Mouse (Mus musculus) cerebellum, adult 2 months (tissue): ENCODE measurements at regions not wholly inside any gene's neighbourhood (a gene's known extent, or its start where the extent isn't known, plus 50 kb on each side); places are given as distances from the start of the nearest gene placed in this dataset.
A peak's percentile ranks its signal among the peaks of the same experiment; 100 is the strongest.

Experiments
- DNase-seq, 2 experiments: peaks; one replicate each; pipeline ENCODE4 v3.0.0; 2021
- H3K27ac ChIP-seq: fragments of 200-500 bp; 2 replicates; pipeline ENCODE4 v1.5.1; 2012; ENCODE audit warnings: low read length, control low read depth, inconsistent platforms; ENCODE audit not compliant: insufficient read depth
- H3K27me3 ChIP-seq: fragments of 200-500 bp; 2 replicates; pipeline ENCODE4 v1.6.1; 2012; ENCODE audit warnings: inconsistent platforms, mild to moderate bottlenecking, low read length, moderate library complexity; ENCODE audit not compliant: control insufficient read depth, insufficient read depth
- H3K4me1 ChIP-seq: fragments of 200-500 bp; 2 replicates; pipeline ENCODE4 v1.6.1; 2011; ENCODE audit warnings: low read length; ENCODE audit not compliant: control insufficient read depth, insufficient read depth
- H3K4me3 ChIP-seq: fragments of 200-500 bp; replicated peaks from 2 replicates; pipeline ENCODE3; 2011; ENCODE audit warnings: mild to moderate bottlenecking, low read depth, low read length, control low read depth; ENCODE audit not compliant: insufficient read depth
- CTCF ChIP-seq: fragments of 200-500 bp; IDR thresholded peaks from 2 replicates; pipeline ENCODE4 v1.5.1; 2011; ENCODE audit warnings: low read depth, mild to moderate bottlenecking, control low read depth, low read length, moderate library complexity, borderline replicate concordance; ENCODE audit not compliant: insufficient read depth
- POLR2A ChIP-seq: fragments of 200-500 bp; IDR thresholded peaks from 2 replicates; pipeline ENCODE4 v1.6.1; 2011; ENCODE audit warnings: low read length, control low read depth, borderline replicate concordance; ENCODE audit not compliant: insufficient read depth
- WGBS: fragments of 180-500 bp; shearing (Covaris S2); methylation state at CpG from one replicate; pipeline ENCODE4 v1.1.7; 2018; 5-methylcytosine and 5-hydroxymethylcytosine counted together

DNA sequence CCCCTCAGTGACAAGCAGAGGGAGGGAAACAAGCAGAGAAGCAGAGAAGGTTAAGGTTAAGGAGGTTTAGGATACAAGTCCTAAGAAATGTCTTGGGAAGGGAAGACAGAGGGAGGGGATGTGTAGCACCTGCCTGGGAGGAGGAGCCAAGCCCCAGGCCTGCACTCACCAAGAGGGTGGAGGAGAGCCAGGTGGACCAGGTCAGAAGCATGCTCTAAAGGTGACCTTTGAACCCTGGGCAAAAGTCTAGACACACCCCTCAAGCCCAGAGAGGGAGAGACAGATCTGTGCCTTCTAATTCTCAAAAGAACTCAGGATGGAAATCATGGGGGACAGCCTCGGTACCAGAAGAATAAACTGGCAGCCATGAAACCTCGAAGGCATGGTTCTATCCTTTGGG, 54.4 kb upstream of the Calm2 start:
- no peaks in the 10 kb centered on the region for H3K27me3 ChIP-seq
- peaks cover 6% of the 10 kb centered on the region; the same call in 1 of the 2 replicates for H3K4me1 ChIP-seq
- H3K27ac ChIP-seq = no peak overlapping the region
- DNase-seq = no peak
- no peak overlapping the region for H3K4me3 ChIP-seq
- TF ChIP-seq POLR2A = no peak
- TF ChIP-seq CTCF = no peak
- 94% methylated on average over 2 of the region's 2 CpGs for WGBS

DNA sequence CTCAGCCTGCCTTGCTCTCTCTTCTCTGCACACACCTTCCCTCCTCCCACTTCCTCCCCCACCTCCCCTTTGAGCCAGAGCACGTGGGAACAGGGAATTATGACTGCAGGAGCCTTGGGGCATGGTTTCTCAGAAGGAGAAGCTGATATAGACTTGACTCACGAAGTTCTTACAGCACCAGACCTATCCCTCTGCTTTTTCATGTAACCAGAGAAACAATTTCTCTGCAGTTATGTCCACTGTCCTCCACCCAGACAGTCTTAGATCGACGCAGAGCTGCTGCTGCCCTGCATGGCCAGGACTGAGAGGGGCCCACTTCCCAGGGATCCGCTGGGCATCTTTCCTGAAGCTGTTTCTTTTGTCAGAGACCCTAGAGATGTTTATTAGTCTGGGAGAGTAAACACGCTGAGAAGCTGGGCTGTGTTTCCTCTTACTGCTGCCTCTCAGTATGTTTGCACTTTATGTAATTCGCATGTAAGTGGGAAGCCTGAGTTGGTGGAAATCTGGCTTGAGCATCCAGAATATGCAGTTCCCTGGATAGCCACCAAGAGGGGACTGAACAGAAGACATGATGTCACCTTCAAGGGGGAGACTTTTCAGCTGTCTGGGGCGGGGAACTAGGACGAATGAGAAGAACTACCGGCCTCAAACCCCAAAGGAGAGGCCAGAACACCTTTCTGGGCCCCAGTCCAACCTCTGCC, 55.1 kb upstream of the Calm2 start:
- H3K4me3 ChIP-seq = no peak overlapping the region
- TF ChIP-seq POLR2A (no peak), CTCF (no peak)
- 59% methylated on average over 10 of the region's 10 CpGs for WGBS
- no peaks in the 10 kb centered on the region for H3K27me3 ChIP-seq
- peaks cover 6% of the 10 kb centered on the region; the same call in 1 of the 2 replicates for H3K4me1 ChIP-seq
- peak in 1 of 2 experiments; percentile 29 for DNase-seq
- no peak overlapping the region for H3K27ac ChIP-seq

DNA sequence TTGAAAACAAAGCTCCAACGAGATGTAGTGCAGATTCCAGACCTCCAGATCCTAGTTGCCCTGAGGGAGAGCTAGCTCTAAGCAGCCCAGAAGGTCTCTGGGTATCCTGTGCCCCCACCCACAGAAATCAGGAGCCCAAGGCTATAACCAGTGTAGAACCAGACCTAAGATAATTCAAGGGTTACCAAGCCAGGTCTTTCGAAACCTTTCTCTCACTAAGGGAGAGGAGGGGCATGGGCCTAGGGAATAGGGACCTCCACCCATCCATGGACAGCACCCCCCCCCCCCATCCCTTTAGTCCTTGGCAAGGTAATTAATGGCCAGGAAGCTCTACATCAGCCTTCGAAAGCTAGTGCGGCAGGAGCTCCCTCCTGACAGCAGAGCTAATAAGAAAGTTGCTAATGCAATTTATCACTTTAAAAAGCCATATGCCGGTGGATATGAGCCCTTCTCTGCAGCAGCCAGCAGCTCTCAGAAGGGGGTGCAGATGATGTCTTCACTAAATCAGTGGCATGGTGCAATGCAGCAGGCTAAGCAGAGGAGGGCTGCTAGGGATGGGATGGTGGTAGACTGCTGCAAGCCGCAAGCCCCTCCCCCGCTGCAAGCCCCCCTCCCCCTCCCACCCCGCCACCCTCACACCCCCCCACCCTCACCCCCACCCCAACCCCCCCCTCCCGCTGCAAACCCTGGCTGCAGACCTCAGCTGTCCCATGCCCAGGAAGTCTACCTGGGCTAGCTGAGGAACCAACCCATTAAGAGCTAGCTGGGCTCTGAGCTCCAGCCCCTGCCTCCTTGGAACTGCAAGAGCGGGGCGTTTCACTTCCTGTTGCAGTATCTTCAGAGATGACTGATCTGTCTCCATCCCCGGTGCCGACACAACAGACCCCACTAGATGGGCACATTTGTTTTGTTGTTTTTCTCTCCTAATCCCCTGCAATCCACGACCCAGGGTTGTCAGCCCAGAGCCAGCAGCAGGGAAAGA, 55.9 kb upstream of the Calm2 start:
- no peak for TF ChIP-seq POLR2A
- TF ChIP-seq CTCF = no peak
- H3K4me3 ChIP-seq = no peak overlapping the region
- no peaks in the 10 kb centered on the region for H3K27me3 ChIP-seq
- H3K27ac ChIP-seq = no peak overlapping the region
- DNase-seq = no peak
- H3K4me1 ChIP-seq = peaks cover 6% of the 10 kb centered on the region; the same call in 1 of the 2 replicates
- WGBS = 29% methylated on average over 14 of the region's 14 CpGs

DNA sequence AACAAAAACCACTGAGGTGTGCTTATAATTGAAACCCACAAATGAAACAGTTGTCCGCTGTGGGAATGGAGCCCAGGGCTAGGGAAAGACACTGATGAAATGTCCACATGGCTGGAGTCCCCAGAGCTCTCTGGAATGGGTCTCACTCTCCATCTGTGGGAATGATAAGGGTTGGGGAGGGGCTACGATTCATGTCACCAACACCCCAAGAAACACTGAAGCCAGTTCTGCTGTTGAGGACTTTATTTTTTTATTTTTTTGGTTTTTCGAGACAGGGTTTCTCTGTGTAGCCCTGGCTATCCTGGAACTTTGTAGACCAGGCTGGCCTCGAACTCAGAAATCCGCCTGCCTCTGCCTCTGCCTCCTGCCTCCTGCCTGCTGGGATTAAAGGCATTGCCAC, 56.8 kb upstream of the Calm2 start:
- no peak for DNase-seq
- no peak overlapping the region for H3K27ac ChIP-seq
- 86% methylated on average over 5 of the region's 5 CpGs for WGBS
- H3K4me1 ChIP-seq = peaks cover 6% of the 10 kb centered on the region; the same call in 1 of the 2 replicates
- TF ChIP-seq CTCF = no peak
- no peak for TF ChIP-seq POLR2A
- H3K27me3 ChIP-seq = no peaks in the 10 kb centered on the region
- no peak overlapping the region for H3K4me3 ChIP-seq

DNA sequence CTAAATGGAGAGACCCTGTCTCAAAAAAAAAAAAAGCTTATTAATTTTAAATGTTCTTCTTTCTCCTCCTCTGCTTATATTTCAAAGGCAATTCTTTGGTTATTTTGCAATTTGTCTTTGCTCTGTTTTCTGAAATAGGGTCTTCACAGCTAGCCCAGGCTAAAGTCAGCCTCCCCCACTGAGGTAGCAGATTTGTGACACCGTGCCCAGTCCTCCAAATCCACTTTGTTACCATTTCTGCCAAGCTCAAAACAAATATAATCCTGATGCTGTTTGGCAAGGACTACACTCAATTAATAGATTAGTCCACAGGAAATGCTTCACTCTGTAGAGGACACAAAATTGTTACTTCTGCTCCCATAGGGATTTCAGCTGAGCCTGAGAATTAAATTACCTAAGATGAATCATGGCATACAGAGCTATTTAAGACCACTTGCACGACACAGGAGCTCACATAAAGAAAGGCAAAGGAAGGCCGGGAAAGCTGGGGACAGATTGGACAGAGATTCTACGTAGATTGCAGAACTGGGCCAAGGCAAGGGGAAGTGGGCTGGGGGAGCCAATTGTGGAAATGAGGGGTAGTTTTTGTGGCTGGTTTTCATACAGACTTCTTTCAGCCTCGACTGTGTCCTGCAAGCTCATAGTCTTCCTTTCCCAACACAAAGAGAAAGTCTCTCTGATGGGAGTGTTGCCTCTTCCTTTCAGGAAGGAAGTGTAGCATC, 58.4 kb upstream of the Calm2 start:
- Histone ChIP-seq H3K4me3 (no peak overlapping the region), H3K27ac (no peak overlapping the region), H3K27me3 (no peaks in the 10 kb centered on the region), H3K4me1 (peaks cover 6% of the 10 kb centered on the region; the same call in 1 of the 2 replicates)
- no peak for DNase-seq
- TF ChIP-seq CTCF (no peak), POLR2A (no peak)
- WGBS = 76% methylated on average over 5 of the region's 5 CpGs

DNA sequence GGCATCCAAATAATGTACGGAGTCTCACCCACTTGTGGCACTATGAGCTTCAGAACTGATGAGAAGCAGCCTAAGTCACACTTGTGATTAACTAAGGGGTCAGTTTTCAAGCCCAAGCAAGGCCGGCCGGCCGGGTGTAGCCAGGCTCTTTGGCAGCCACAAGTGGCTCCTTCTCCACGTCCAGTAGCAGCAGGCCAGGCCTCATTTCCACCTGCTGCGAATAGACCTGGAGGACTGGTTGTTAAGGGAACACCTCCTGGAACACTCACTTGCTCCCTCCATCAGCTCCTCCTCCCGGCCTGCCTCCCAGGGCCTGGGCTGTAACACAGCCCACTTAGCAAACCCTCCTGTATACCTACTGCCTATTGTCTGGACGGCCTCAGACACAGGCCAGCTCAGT, 61.1 kb upstream of the Calm2 start:
- no peak overlapping the region for H3K27ac ChIP-seq
- H3K4me3 ChIP-seq = no peak overlapping the region
- TF ChIP-seq POLR2A (no peak), CTCF (no peak)
- H3K27me3 ChIP-seq = no peaks in the 10 kb centered on the region
- H3K4me1 ChIP-seq = no peaks in the 10 kb centered on the region
- DNase-seq = peak in 1 of 2 experiments; percentile 44
- WGBS = 40% methylated on average over 8 of the region's 8 CpGs

DNA sequence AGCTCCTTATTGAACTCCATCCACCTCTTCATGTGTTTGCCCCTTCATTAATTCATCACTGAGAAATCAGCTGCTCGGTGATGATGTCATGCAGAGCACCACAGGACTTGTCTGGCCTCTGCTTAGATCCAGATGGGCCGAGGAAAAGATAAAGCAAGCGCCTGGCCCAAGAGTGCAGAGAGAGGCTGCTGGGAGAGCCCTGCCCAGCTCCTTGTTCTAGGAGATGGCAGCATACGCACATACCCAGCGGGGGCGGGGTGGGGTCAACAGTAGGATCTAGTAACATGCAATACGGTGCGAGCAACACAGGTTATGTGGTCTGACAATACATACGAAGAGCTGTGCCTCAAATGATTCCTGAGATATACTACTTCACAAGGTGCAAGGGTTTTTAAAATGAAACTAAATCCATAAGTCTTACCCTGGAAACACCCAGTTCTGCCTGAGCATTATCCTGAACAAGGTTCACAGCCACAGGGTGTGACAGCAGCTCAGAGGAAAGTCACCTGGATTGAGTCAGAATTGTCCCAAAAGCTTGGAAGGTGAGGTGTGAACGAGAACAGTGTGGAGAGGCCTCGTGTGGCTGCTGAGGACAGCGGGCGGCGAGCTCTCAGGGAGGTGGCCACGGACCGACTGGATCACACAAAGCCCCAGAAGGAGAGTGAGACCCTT, 62.0 kb upstream of the Calm2 start:
- H3K27ac ChIP-seq = no peak overlapping the region
- no peaks in the 10 kb centered on the region for H3K4me1 ChIP-seq
- DNase-seq = no peak
- 85% methylated on average over 16 of the region's 16 CpGs for WGBS
- TF ChIP-seq POLR2A = no peak
- no peak for TF ChIP-seq CTCF
- no peak overlapping the region for H3K4me3 ChIP-seq
- H3K27me3 ChIP-seq = no peaks in the 10 kb centered on the region

DNA sequence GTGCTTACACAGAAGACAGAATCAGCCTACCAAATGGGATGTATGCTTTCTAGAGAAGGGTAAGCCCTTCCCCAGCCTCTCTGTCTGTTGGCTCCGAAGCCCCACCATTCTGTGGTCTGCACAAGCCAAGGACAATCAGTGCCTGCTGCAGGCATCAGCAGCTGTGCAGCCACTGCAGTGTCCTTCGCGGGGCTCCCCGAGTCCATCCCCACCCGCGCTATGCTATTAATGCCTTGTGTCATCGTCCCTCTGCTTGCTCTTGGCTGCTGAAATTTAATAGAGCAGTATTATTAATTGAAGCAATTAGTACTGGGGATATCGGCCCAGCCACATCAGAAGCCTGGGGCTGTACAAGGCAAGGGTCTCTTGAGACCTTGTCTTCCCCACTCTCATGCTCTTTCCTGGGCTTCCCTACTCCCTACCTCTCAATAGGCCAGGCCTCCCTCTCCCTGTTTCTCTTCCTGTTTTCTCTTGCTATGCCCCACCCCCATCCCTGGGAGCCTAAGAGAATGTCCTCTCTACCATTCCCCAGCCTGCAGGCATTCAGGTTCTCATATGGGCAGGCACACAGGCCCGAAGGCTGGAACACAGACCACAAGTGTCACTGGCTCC, 65.4 kb upstream of the Calm2 start:
- Histone ChIP-seq H3K4me1 (no peaks in the 10 kb centered on the region), H3K4me3 (no peak overlapping the region), H3K27ac (no peak overlapping the region), H3K27me3 (no peaks in the 10 kb centered on the region)
- TF ChIP-seq CTCF (no peak), POLR2A (no peak)
- DNase-seq = no peak
- 73% methylated on average over 9 of the region's 9 CpGs for WGBS
